In genomic region chr13:97439216-97439979, GRCm38 (mm10) we compare ENCODE assay signal across 8 mouse cellular contexts.
DNase-seq lines count a peak whose midpoint lies in the region; ATAC-seq and TF ChIP-seq lines count a peak whose summit lies in the region.

No protein-coding gene starts in this region.

- peak overlapping the region; percentile 31 for H3K9ac ChIP-seq in heart, embryonic 12.5 days
- peak overlapping the region; percentile 60; the same call in 1 of the 2 replicates for H3K9ac ChIP-seq in ES-E14 (ENCODE audit: insufficient read depth, low read depth, low read length, poor library complexity, severe bottlenecking)
- H3K9ac ChIP-seq in limb, embryonic 15.5 days = 0 out of 2 replicates have a peak overlapping the region, but pooled peaks have one; percentile 1

- no peak for ATAC-seq in heart, embryonic 12.5 days (ENCODE audit: insufficient number of reproducible peaks, low FRiP score)
- peak; percentile 60 for ATAC-seq in erythroblast, adult 5-6 weeks (replicated peaks; ENCODE audit: low FRiP score, poor library complexity, severe bottlenecking)
- no peak for ATAC-seq in limb, embryonic 15.5 days (ENCODE audit: insufficient number of reproducible peaks, low FRiP score, low TSS enrichment, low read depth)

- WGBS in heart, embryonic 12.5 days = 16% methylated on average over 16 of the region's 16 CpGs
- WGBS in limb, embryonic 15.5 days = 21% methylated on average over 16 of the region's 16 CpGs

- peaks cover 77% of the 10 kb centered on the region for H3K4me1 ChIP-seq in heart, embryonic 12.5 days (replicated peaks)
- H3K4me1 ChIP-seq in ES-E14 (ENCODE audit: control insufficient read depth in 2 of 2, insufficient read depth in 2 of 2, low read length in 2 of 2, poor library complexity in 1 of 2) = peaks cover 17 to 33% of the 10 kb centered on the region in 2 experiments
- H3K4me1 ChIP-seq in limb, embryonic 15.5 days = peaks cover 47% of the 10 kb centered on the region

- no peaks in the 10 kb centered on the region for H3K36me3 ChIP-seq in heart, embryonic 12.5 days
- H3K36me3 ChIP-seq in ES-E14 (ENCODE audit: control insufficient read depth, insufficient read depth, low read length, poor library complexity, severe bottlenecking) = no peaks in the 10 kb centered on the region
- no peaks in the 10 kb centered on the region for H3K36me3 ChIP-seq in limb, embryonic 15.5 days

- H3K4me2 ChIP-seq in heart, embryonic 12.5 days = peak overlapping the region; percentile 61
- peak overlapping the region; percentile 10; the same call in 1 of the 2 replicates for H3K4me2 ChIP-seq in limb, embryonic 15.5 days

- peak overlapping the region; percentile 17 for H3K4me3 ChIP-seq in heart, embryonic 12.5 days
- peak overlapping the region; percentile 18 to 29; a peak in 3 of 4 replicates for H3K4me3 ChIP-seq in ES-E14 (ENCODE audit: insufficient read depth in 1 of 2, low read depth in 1 of 2, low read length in 2 of 2, poor library complexity in 1 of 2, severe bottlenecking in 1 of 2)
- H3K4me3 ChIP-seq in limb, embryonic 15.5 days = no peak overlapping the region

- DNase-seq in heart, adult 8-10 months (ENCODE audit: low spot score) = no peak
- DNase-seq in ES-E14 (ENCODE audit: low read depth, low spot score) = no peak
- DNase-seq in retina, embryonic 14.5 days (ENCODE audit: low spot score) = peak; percentile 57
- DNase-seq in left cerebral cortex, adult 11 months (ENCODE audit: low spot score) = no peak
- DNase-seq in right cerebral cortex, postnatal 25 days = no peak

- no peaks in the 10 kb centered on the region for H3K27me3 ChIP-seq in heart, embryonic 12.5 days (replicated peaks)
- H3K27me3 ChIP-seq in limb, embryonic 15.5 days = no peaks in the 10 kb centered on the region

- in situ Hi-C loops in ES-E14 (cut with MboI; ENCODE audit: low sequenced_read_pairs in 2 of 2, unreplicated experiment in 2 of 2) = no loop called here

- no peaks in the 10 kb centered on the region for H3K9me3 ChIP-seq in heart, embryonic 12.5 days (replicated peaks)
- no peaks in the 10 kb centered on the region for H3K9me3 ChIP-seq in ES-E14 (ENCODE audit: control insufficient read depth, insufficient read depth, low read depth, low read length)
- H3K9me3 ChIP-seq in limb, embryonic 15.5 days = no peaks in the 10 kb centered on the region

- 0 out of 2 replicates have a peak overlapping the region, but pooled peaks have one; percentile 16 for H3K27ac ChIP-seq in heart, embryonic 12.5 days (ENCODE audit: poor library complexity, severe bottlenecking)
- H3K27ac ChIP-seq in ES-E14 (ENCODE audit: insufficient read depth, low read depth, low read length, poor library complexity, severe bottlenecking) = peak overlapping the region; percentile 46; the same call in 1 of the 2 replicates
- H3K27ac ChIP-seq in limb, embryonic 15.5 days = no peak overlapping the region

TF ChIP-seq in ES-E14, 5 proteins besides CTCF, POLR2A, EP300 and RAD21:
- TF ChIP-seq ZNF384 (IDR thresholded peaks at IDR 0.05; ENCODE audit: low read depth, low read length) = no peak
- no peak for TF ChIP-seq HCFC1 (IDR thresholded peaks at IDR 0.05; ENCODE audit: borderline replicate concordance, insufficient read depth, low read length)
- TF ChIP-seq MAFK (IDR thresholded peaks at IDR 0.05; ENCODE audit: insufficient read depth, low read depth, low read length) = no peak
- TF ChIP-seq ZC3H11A (IDR thresholded peaks at IDR 0.05; ENCODE audit: borderline replicate concordance, low read depth, low read length) = 0 out of 2 replicates have a peak, but pooled peaks have one; percentile 8
- no peak for TF ChIP-seq CHD2 (IDR thresholded peaks at IDR 0.05; ENCODE audit: low read depth, low read length)

Comparison
In these comparisons a context has a peak if more than half of its experiments do, and no peak if none do; other contexts are left out.
1. H3K9ac ChIP-seq: peak in every context shown above with its lines; median percentile 60 in ES-E14; 31 in heart, embryonic 12.5 days; 1 in limb, embryonic 15.5 days.